Mouse (Mus musculus) kidney, postnatal 0 days (tissue): Measurements from ENCODE around the gene Lhfpl5. TPM values are rescaled to one million over a fixed set of nuclear protein-coding genes. Genes with fewer than 3 reads are reported as not detected.

Experiments used
- ATAC-seq: fragments of 200-750 bp; cut with Nextera tagmentation; replicated peaks from 2 replicates; pipeline ENCODE4 v1.8.0; 2017; ENCODE audit warnings: low read depth, moderate number of reproducible peaks, moderate TSS enrichment, moderate library complexity; ENCODE audit not compliant: low FRiP score
- DNase-seq: peaks from one replicate; pipeline ENCODE4 v3.0.0-alpha.2; 2016; ENCODE audit warnings: low spot score
- H3K27ac ChIP-seq: fragments of 300-500 bp; sonication (generic); 2 replicates; pipeline ENCODE4 v1.5.1; 2014; ENCODE audit warnings: mild to moderate bottlenecking
- H3K27me3 ChIP-seq: fragments of 300-500 bp; sonication (generic); 2 replicates; pipeline ENCODE4 v1.6.1; 2014; ENCODE audit warnings: low read length, mixed read lengths; ENCODE audit not compliant: insufficient read depth
- H3K36me3 ChIP-seq: fragments of 300-500 bp; sonication (generic); 2 replicates; pipeline ENCODE4 v1.6.1; 2014; ENCODE audit warnings: low read length, mixed read lengths; ENCODE audit not compliant: insufficient read depth
- H3K4me1 ChIP-seq: fragments of 300-500 bp; sonication (generic); replicated peaks from 2 replicates; pipeline ENCODE4 v1.6.1; 2014; ENCODE audit warnings: antibody characterized with exemption, low read length, mixed read lengths; ENCODE audit not compliant: insufficient read depth
- H3K4me2 ChIP-seq: fragments of 300-500 bp; sonication (generic); 2 replicates; pipeline ENCODE4 v1.6.1; 2014; ENCODE audit warnings: mild to moderate bottlenecking, low read length, moderate library complexity, mixed read lengths
- H3K4me3 ChIP-seq: fragments of 300-500 bp; sonication (generic); replicated peaks from 2 replicates; pipeline ENCODE4 v1.5.1; 2014; ENCODE audit warnings: low read depth, low read length
- H3K9ac ChIP-seq: fragments of 300-500 bp; sonication (generic); 2 replicates; pipeline ENCODE4 v1.6.1; 2014; ENCODE audit warnings: low read depth, low read length
- H3K9me3 ChIP-seq: fragments of 300-500 bp; sonication (generic); replicated peaks from 2 replicates; pipeline ENCODE4 v1.6.1; 2016; ENCODE audit warnings: low read length, inconsistent platforms, mixed read lengths
- CTCF ChIP-seq: IDR thresholded peaks from 2 replicates; pipeline ENCODE4 v1.5.1; 2016; ENCODE audit warnings: antibody characterized with exemption, low read depth, mild to moderate bottlenecking, moderate library complexity
- WGBS: fragments of 180-500 bp; shearing (Covaris S2); extraction: QIAGEN DNeasy Blood & Tissue Kit; methylation state at CpG from one replicate; pipeline ENCODE4 v1.1.7; 2014; 5-methylcytosine and 5-hydroxymethylcytosine counted together
- polyA plus RNA-seq: library from polyadenylated mRNA; unstranded; fragments of >200 nt; fragmentation: Nextera tagmentation; extraction: Ambion mirVana; gene quantifications from 2 replicates; pipeline ENCODE4 v1.2.1, GENCODE M21; 2015

The Lhfpl5 gene
- polyA plus RNA-seq, 1 experiment from 2014 or later = not detected

DNA sequence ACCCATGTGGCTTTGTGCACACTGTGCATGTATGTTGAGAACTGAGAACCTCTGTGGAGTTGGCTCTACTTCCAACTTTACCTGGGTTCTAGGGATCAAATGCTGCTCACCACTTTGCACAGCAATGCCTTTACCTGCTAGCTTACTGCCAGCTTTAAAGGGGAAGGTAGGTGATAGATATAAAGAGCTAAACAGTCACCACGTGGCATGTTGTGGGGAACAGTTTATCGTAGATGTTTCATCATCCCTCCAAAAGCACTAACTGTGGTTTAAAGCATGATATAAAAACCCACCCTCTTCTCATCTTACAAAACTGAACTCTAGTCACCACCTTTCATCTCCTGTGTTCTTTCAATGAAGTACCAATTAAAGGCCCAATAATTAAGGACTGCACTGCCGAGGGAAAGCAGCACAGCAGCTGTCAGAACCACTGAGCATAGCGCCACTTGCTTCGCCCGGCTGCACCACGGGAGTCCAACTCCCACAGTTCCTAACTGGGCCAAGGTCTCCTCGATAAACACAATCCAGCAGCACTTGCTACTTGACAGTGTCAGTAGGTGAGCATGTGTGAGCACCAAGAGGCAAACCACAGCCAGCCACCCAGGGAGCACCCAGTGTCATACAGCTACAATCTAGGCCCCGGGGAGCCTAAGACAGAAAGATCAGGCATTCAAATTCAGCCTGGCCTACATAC, 26.3 kb downstream of the Lhfpl5 start:
- Histone ChIP-seq H3K27ac (no peak overlapping the region), H3K36me3 (peaks cover 74% of the 10 kb centered on the region), H3K4me2 (no peak overlapping the region), H3K4me1 (no peaks in the 10 kb centered on the region), H3K9ac (no peak overlapping the region), H3K27me3 (no peaks in the 10 kb centered on the region), H3K4me3 (no peak overlapping the region), H3K9me3 (no peaks in the 10 kb centered on the region)
- no peak for DNase-seq
- no peak; the same call in 1 of the 2 replicates for ATAC-seq
- WGBS = 56% methylated on average over 9 of the region's 9 CpGs
- TF ChIP-seq CTCF = no peak

DNA sequence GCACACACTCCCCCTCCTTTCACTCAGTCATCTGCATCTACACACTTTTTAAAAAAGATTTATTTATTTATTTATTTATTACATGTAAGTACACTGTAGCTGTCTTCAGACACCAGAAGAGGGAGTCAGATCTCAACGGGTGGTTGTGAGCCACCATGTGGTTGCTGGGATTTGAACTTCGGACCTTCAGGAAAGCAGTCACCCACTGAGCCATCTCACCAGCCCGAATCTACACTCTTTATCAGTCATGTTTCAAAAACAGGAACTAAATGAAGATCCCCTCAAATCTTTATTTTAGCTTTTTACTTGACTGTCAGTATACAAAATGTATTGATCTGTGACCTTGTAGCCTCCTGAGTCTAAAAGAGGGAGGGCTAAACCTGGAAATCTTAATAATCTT, 34.1 kb downstream of the Lhfpl5 start:
- peak; percentile 28; the same call in 1 of the 2 replicates for TF ChIP-seq CTCF
- H3K4me1 ChIP-seq = no peaks in the 10 kb centered on the region
- no peak overlapping the region for H3K4me3 ChIP-seq
- H3K36me3 ChIP-seq = peaks cover 21% of the 10 kb centered on the region; the same call in 1 of the 2 replicates
- WGBS = 74% methylated on average over 3 of the region's 3 CpGs
- H3K9me3 ChIP-seq = no peaks in the 10 kb centered on the region
- no peak for DNase-seq
- H3K9ac ChIP-seq = no peak overlapping the region
- no peak overlapping the region for H3K27ac ChIP-seq
- no peak for ATAC-seq
- no peak overlapping the region for H3K4me2 ChIP-seq
- H3K27me3 ChIP-seq = no peaks in the 10 kb centered on the region

DNA sequence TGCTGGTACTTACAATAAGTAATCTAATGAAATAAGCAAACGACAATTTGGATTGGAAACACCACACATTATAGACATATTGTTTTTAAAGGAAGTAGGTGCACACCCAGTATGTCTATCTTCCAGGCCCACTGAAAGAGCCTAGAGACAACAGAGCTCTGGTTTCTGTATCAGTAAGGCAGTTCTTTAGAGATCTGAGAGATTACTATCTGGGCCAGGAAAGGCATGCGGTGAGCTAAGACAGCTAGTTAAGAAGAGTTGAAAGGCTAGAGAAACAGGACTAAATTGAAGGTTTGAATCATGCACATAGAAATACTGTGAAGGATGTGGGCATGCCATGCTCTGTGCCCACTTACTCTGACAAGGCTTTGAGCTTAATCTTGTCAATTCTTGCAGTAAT, 37.2 kb downstream of the Lhfpl5 start:
- no peak for DNase-seq
- no peak for TF ChIP-seq CTCF
- no peak overlapping the region for H3K4me2 ChIP-seq
- no peak overlapping the region for H3K27ac ChIP-seq
- H3K9me3 ChIP-seq = no peaks in the 10 kb centered on the region
- WGBS = 80% methylated on average over 2 of the region's 2 CpGs
- H3K4me3 ChIP-seq = no peak overlapping the region
- no peaks in the 10 kb centered on the region for H3K4me1 ChIP-seq
- H3K27me3 ChIP-seq = no peaks in the 10 kb centered on the region
- 0 out of 2 replicates have a peak, but pooled peaks cover 10% of the 10 kb centered on the region for H3K36me3 ChIP-seq
- no peak overlapping the region for H3K9ac ChIP-seq
- no peak for ATAC-seq

DNA sequence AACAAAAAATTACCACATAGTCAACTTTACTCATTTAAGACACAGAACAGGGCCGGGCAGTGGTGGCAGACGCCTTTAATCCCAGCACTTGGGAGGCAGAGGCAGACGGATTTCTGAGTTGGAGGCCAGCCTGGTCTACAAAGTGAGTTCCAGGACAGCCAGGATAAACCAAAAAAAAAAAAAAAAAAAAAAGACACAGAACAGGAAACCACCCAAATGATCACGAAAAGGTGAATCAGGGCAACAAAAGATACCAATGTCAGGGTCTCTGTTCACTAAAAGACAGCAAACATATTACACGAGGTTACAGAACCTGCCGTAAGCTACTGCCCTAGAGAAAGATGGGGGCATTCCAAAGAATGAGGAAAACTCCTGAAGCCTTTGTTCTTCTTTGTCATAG, 37.7 kb downstream of the Lhfpl5 start:
- Histone ChIP-seq H3K9ac (no peak overlapping the region), H3K4me1 (no peaks in the 10 kb centered on the region), H3K9me3 (no peaks in the 10 kb centered on the region), H3K4me2 (no peak overlapping the region), H3K27me3 (no peaks in the 10 kb centered on the region), H3K27ac (no peak overlapping the region), H3K36me3 (0 out of 2 replicates have a peak, but pooled peaks cover 10% of the 10 kb centered on the region), H3K4me3 (no peak overlapping the region)
- no peak for TF ChIP-seq CTCF
- ATAC-seq = no peak
- 86% methylated on average over 6 of the region's 6 CpGs for WGBS
- no peak for DNase-seq

DNA sequence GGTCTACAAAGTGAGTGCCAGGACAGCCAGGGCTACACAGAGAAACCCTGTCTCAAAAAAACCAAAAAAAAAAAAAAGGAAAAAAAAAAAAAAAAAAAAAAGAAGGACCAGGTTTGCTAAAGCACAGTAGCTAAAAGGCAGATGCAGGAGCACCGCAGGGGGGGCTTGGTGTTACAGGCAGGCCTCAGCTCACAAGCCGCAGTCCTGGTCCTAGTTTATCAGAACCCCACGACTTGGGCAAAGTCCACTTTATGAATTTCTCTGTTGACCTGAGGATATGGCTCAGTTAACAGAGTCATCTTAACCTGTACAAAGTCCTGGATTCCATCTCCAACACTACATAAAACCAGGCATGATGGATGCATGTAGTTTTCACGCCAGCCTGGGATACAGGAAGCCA, 39.9 kb downstream of the Lhfpl5 start:
- WGBS = 92% methylated on average over 4 of the region's 4 CpGs

DNA sequence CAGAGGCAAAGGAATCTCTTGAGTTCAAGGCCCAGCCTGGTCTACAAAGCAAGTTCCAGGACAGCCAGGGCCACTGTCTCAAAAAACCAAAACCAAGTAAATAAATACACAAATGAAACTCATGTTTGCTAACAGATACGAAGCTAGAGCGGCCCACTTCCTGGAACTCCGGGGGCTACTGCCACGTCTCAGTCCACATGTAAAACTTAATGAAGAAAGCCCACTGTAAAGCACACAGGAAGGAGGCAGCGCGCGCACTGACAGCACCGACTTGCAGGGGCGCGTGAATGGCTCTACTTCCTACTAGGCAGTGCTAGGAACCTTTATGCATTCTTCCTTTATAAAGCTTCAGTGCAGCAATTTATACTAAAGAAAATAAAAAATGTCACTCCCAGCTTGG, 42.2 kb downstream of the Lhfpl5 start:
- DNase-seq = no peak
- Histone ChIP-seq H3K27ac (no peak overlapping the region), H3K4me3 (no peak overlapping the region), H3K9ac (no peak overlapping the region), H3K36me3 (peaks cover 6% of the 10 kb centered on the region; the same call in 1 of the 2 replicates), H3K9me3 (no peaks in the 10 kb centered on the region), H3K4me2 (no peak overlapping the region), H3K4me1 (peaks cover 12% of the 10 kb centered on the region), H3K27me3 (no peaks in the 10 kb centered on the region)
- WGBS = 72% methylated on average over 10 of the region's 10 CpGs
- no peak for TF ChIP-seq CTCF
- ATAC-seq = no peak

More for the DNA sequence above, 39.9 kb downstream of the Lhfpl5 start:
- no peak for TF ChIP-seq CTCF
- Histone ChIP-seq H3K9ac (no peak overlapping the region), H3K36me3 (peaks cover 6% of the 10 kb centered on the region; the same call in 1 of the 2 replicates), H3K4me1 (peaks cover under 1% of the 10 kb centered on the region; the same call in 1 of the 2 replicates), H3K27ac (no peak overlapping the region), H3K4me3 (no peak overlapping the region), H3K9me3 (no peaks in the 10 kb centered on the region), H3K4me2 (no peak overlapping the region), H3K27me3 (no peaks in the 10 kb centered on the region)
- peak; percentile 2 for DNase-seq
- ATAC-seq = peak; percentile 63; the same call in 1 of the 2 replicates

DNA sequence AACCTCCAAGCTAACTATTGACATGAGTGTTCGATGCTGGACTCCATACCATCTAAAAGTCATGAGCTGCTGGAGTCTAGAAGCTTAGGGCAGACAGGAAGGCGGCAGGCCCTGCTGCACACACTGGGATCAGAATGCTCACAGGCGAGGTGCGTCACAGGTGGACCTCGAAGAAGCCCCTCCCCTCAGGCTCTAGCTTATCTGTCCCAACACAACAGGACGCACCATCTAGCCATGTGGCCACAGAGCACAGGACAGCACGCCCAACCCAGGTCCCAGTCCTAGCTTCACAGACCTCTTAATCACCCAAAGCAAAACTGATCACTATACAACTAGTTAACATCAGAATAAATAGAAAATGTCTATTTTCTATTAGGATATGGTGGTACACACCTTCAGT, 42.7 kb downstream of the Lhfpl5 start:
- H3K9ac ChIP-seq = no peak overlapping the region
- no peaks in the 10 kb centered on the region for H3K9me3 ChIP-seq
- no peak for DNase-seq
- WGBS = 79% methylated on average over 7 of the region's 7 CpGs
- no peaks in the 10 kb centered on the region for H3K27me3 ChIP-seq
- H3K4me2 ChIP-seq = no peak overlapping the region
- peaks cover 12% of the 10 kb centered on the region for H3K4me1 ChIP-seq
- no peak overlapping the region for H3K27ac ChIP-seq
- no peak for TF ChIP-seq CTCF
- no peak for ATAC-seq
- no peak overlapping the region for H3K4me3 ChIP-seq
- H3K36me3 ChIP-seq = peaks cover 6% of the 10 kb centered on the region; the same call in 1 of the 2 replicates
